Mouse (Mus musculus): ENCODE measurements around the gene Exog. TPM values are rescaled to one million over a fixed set of nuclear protein-coding genes. Genes with fewer than 3 reads are reported as not detected.

Gene Exog
- polyA plus RNA-seq, 1 experiment from 2014 or later, result 48.7 TPM

DNA sequence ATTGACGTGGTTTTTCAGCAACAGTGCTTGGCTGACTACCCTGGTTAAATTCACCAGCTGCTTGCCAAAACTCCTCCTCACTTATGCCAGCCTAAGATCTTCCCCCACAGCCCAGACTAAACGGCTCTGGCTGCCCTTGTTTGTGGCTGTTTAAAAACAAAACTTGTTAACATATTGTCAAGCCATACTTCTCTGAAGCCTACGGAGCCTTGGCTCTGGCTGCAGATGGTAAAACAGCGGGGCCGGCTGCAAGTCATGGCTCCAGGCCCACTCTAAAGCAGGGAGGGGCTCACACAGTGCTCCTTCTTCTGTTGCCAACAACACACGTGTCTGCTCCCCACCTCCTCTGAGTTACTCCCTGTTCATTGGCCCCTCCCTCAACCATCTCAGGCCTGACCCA is 66.2 kb downstream of the Exog start:
- peaks cover 4% of the 10 kb centered on the region for H3K9me3 ChIP-seq (ENCODE audit: control insufficient read depth, low read length)
- 46% methylated on average over 6 of the region's 6 CpGs for WGBS

DNA sequence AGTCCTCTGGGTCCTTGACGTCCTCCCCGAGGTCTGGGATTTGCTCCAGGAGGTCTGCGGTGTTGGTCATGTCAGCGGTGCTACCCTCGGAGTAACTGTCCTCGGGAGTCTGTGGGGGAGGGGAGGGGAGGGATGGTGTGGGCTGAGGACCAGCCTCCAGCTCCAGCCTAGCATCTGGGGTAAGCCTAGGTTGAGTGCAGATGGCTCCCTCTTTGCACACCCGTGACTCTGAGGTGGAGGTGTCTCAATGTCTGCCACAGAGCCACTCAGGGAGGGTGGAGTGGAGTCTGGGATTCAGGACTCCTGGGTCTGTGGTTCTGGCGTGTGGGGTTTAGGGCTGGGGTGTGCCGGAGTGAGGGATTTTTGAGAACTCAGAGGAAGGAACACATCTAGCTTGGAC is 68.2 kb downstream of the Exog start:
- no peak for ATAC-seq
- 93% methylated on average over 9 of the region's 9 CpGs for WGBS
- Histone ChIP-seq H3K9ac (ENCODE audit: low read depth, low read length) (no peak overlapping the region), H3K36me3 (ENCODE audit: control insufficient read depth, insufficient read depth, low read length) (no peaks in the 10 kb centered on the region), H3K4me3 (ENCODE audit: low read length) (no peak overlapping the region), H3K9me3 (ENCODE audit: control insufficient read depth, low read length) (no peaks in the 10 kb centered on the region), H3K4me2 (ENCODE audit: low read length) (no peak overlapping the region), H3K27ac (ENCODE audit: low read depth, low read length) (no peak overlapping the region), H3K4me1 (ENCODE audit: control insufficient read depth, insufficient read depth, low read depth, low read length) (peaks cover 6% of the 10 kb centered on the region), H3K27me3 (replicated peaks; ENCODE audit: control insufficient read depth, insufficient read depth, low read length) (peaks cover 4% of the 10 kb centered on the region; the same call in 1 of the 2 replicates)

More for the DNA sequence above, 66.2 kb downstream of the Exog start:
- Histone ChIP-seq H3K36me3 (ENCODE audit: control insufficient read depth, insufficient read depth, low read length) (no peaks in the 10 kb centered on the region), H3K4me3 (ENCODE audit: low read length) (no peak overlapping the region), H3K4me1 (ENCODE audit: control insufficient read depth, insufficient read depth, low read depth, low read length) (no peaks in the 10 kb centered on the region), H3K9ac (ENCODE audit: low read depth, low read length) (no peak overlapping the region), H3K27ac (ENCODE audit: low read depth, low read length) (no peak overlapping the region), H3K27me3 (replicated peaks; ENCODE audit: control insufficient read depth, insufficient read depth, low read length) (no peaks in the 10 kb centered on the region), H3K4me2 (ENCODE audit: low read length) (no peak overlapping the region)
- ATAC-seq, result peak; percentile 93

- ATAC-seq, result no peak
- Histone ChIP-seq H3K9ac (ENCODE audit: low read depth, low read length) (no peak overlapping the region), H3K4me2 (ENCODE audit: low read length) (no peak overlapping the region), H3K27ac (ENCODE audit: low read depth, low read length) (no peak overlapping the region), H3K9me3 (ENCODE audit: control insufficient read depth, low read length) (no peaks in the 10 kb centered on the region), H3K27me3 (replicated peaks; ENCODE audit: control insufficient read depth, insufficient read depth, low read length) (peaks cover 6% of the 10 kb centered on the region; the same call in 1 of the 2 replicates), H3K4me1 (ENCODE audit: control insufficient read depth, insufficient read depth, low read depth, low read length) (peaks cover 6% of the 10 kb centered on the region), H3K4me3 (ENCODE audit: low read length) (no peak overlapping the region), H3K36me3 (ENCODE audit: control insufficient read depth, insufficient read depth, low read length) (no peaks in the 10 kb centered on the region)
- 89% methylated on average over 8 of the region's 8 CpGs for WGBS
These were observed 69.1 kb downstream of the Exog start for GRCm38 (mm10) chr9:119513816-119514215.

DNA sequence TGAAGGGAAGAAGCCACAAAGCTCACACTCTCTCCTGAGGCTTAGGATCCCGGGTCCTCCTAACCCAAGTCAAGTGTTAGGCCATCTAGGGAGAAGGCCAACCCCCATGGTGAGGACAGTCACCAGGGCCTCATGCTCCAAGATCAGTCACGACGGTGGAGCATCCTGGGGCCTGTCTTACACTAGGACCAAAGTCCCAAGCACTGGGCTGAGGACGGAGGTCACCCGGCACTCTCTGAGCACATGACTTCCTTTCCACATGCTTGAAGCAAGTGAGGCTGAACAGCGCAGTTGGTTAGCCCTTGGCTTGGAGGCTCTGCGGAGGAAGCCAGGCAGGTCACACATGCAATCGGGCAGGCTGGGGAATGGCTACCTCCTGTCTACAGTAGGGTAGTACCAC is 70.2 kb downstream of the Exog start:
- no peak for ATAC-seq
- H3K27ac ChIP-seq (ENCODE audit: low read depth, low read length), result no peak overlapping the region
- peaks cover 8% of the 10 kb centered on the region for H3K4me1 ChIP-seq (ENCODE audit: control insufficient read depth, insufficient read depth, low read depth, low read length)
- no peak overlapping the region for H3K4me2 ChIP-seq (ENCODE audit: low read length)
- WGBS, result 89% methylated on average over 8 of the region's 8 CpGs
- H3K9me3 ChIP-seq (ENCODE audit: control insufficient read depth, low read length), result no peaks in the 10 kb centered on the region
- no peaks in the 10 kb centered on the region for H3K36me3 ChIP-seq (ENCODE audit: control insufficient read depth, insufficient read depth, low read length)
- no peak overlapping the region for H3K4me3 ChIP-seq (ENCODE audit: low read length)
- H3K27me3 ChIP-seq (replicated peaks; ENCODE audit: control insufficient read depth, insufficient read depth, low read length), result peaks cover 6% of the 10 kb centered on the region; the same call in 1 of the 2 replicates
- H3K9ac ChIP-seq (ENCODE audit: low read depth, low read length), result no peak overlapping the region

Other genes with a start within 250 kb of the Exog start
- not detected in 2 replicates for gene Slc22a13, start 235.8 kb upstream of the Exog start, polyA plus RNA-seq (2015; fragmentation: Nextera tagmentation; extraction: Ambion mirVana)
- 12.1 and 12.8 TPM in 2 replicates for gene Oxsr1, start 122.5 kb upstream of the Exog start, polyA plus RNA-seq (2015; fragmentation: Nextera tagmentation; extraction: Ambion mirVana)
- 122 and 124 TPM in 2 replicates for gene Acaa1a, start 105.3 kb upstream of the Exog start, polyA plus RNA-seq (2015; fragmentation: Nextera tagmentation; extraction: Ambion mirVana)
- gene Myd88, start 103.5 kb upstream of the Exog start, polyA plus RNA-seq (2015; fragmentation: Nextera tagmentation; extraction: Ambion mirVana), result 6.6 and 6.7 TPM in 2 replicates
- gene Xylb, start 87.6 kb upstream of the Exog start, polyA plus RNA-seq (2015; fragmentation: Nextera tagmentation; extraction: Ambion mirVana), result 3.0 and 3.5 TPM in 2 replicates
- gene Slc22a14, start 79.4 kb upstream of the Exog start, polyA plus RNA-seq (2015; fragmentation: Nextera tagmentation; extraction: Ambion mirVana), result 0.08 TPM in 1 of 2 replicates, not detected in the other
- gene Acvr2b, start 42.8 kb upstream of the Exog start, polyA plus RNA-seq (2015; fragmentation: Nextera tagmentation; extraction: Ambion mirVana), result 17.3 and 28.2 TPM in 2 replicates
- 0.24 and 0.36 TPM in 2 replicates for gene Scn5a, start 134.1 kb downstream of the Exog start, polyA plus RNA-seq (2015; fragmentation: Nextera tagmentation; extraction: Ambion mirVana)